Mouse (Mus musculus): ENCODE measurements at regions not wholly inside any gene's neighbourhood (a gene's known extent, or its start where the extent isn't known, plus 50 kb on each side); places are given as distances from the start of the nearest gene placed in this dataset.

DNA sequence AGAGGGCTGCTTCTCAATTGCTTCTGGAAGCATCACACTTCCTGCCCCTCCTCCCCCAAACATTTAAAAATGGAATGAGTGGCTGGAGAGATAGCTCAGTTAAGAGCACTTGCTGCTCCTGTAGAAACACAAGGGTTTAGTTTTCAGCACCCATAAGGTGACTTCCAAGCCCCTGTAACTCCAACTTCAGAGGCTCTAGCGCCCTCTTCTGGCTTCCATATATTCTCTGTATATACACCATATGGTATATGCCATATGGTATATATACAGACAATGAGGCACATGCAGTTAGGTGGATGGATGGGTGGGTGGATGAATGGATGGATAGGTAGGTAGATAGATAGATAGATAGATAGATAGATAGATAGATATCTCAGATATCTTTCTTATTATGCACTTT is 483.2 kb upstream of the Nox3 start:
- H3K4me1 ChIP-seq (ENCODE audit: control insufficient read depth, insufficient read depth, low read length) = peaks cover 5% of the 10 kb centered on the region; the same call in 1 of the 2 replicates
- 62% methylated on average over 1 of the region's 1 CpGs for WGBS (ENCODE audit: insufficient replicate concordance)
- H3K4me3 ChIP-seq (ENCODE audit: low read depth, low read length) = no peak overlapping the region
- no peak overlapping the region for H3K4me2 ChIP-seq
- H3K9ac ChIP-seq (ENCODE audit: low read depth, low read length) = no peak overlapping the region
- H3K36me3 ChIP-seq (ENCODE audit: control insufficient read depth, insufficient read depth, low read length) = no peaks in the 10 kb centered on the region
- ATAC-seq (replicated peaks; ENCODE audit: insufficient number of reproducible peaks, low FRiP score, low TSS enrichment) = no peak
- H3K9me3 ChIP-seq (replicated peaks; ENCODE audit: control insufficient read depth, low read length) = no peaks in the 10 kb centered on the region
- H3K27me3 ChIP-seq (ENCODE audit: control insufficient read depth, insufficient read depth, low read length) = no peaks in the 10 kb centered on the region
- H3K27ac ChIP-seq (ENCODE audit: low read depth, low read length) = no peak overlapping the region

DNA sequence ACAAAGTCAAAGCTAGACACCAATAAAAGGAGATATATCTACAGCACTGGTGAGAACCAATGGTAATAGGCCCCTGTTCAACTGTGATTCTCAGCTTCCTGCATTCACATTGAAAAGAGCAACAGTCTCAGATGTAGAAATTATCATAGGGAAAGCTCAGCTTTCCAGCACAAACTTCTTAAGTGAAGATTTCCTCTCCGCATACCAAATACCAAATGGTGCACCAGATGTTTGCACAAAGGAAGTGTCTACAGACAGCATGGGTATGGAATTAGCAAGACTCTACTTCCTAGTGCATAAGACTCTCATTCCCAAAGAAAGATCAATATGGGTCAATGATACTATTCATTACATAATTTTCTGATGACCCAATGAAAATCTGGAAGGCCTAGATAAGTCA is 486.0 kb upstream of the Nox3 start:
- H3K27me3 ChIP-seq (ENCODE audit: control insufficient read depth, insufficient read depth, low read length) = no peaks in the 10 kb centered on the region
- H3K9me3 ChIP-seq (replicated peaks; ENCODE audit: control insufficient read depth, low read length) = no peaks in the 10 kb centered on the region
- WGBS (ENCODE audit: insufficient replicate concordance) = 79% methylated on average over 1 of the region's 1 CpGs
- no peak overlapping the region for H3K27ac ChIP-seq (ENCODE audit: low read depth, low read length)
- no peak overlapping the region for H3K9ac ChIP-seq (ENCODE audit: low read depth, low read length)
- no peaks in the 10 kb centered on the region for H3K36me3 ChIP-seq (ENCODE audit: control insufficient read depth, insufficient read depth, low read length)
- no peak overlapping the region for H3K4me2 ChIP-seq
- H3K4me3 ChIP-seq (ENCODE audit: low read depth, low read length) = no peak overlapping the region
- no peaks in the 10 kb centered on the region for H3K4me1 ChIP-seq (ENCODE audit: control insufficient read depth, insufficient read depth, low read length)
- no peak for ATAC-seq (replicated peaks; ENCODE audit: insufficient number of reproducible peaks, low FRiP score, low TSS enrichment)

DNA sequence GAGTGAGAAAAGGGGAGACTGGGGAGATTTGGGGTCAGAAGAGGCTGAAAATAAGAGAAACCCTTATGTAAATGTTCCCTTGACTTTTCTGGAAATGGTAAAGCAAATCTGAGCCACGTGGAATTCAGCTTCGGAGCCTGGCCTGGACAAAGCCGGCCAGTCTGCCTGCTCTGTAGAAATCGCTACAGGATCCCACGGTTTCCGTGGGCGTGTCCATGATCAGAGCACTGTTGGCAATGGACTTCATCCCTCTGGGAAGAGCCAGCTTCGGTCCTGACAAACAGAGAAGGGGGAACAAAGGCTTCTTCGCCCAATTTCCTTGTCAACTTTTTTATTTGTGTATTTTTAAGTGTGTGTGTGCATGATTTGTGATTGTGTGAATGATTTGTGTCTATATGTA is 490.7 kb upstream of the Nox3 start:
- WGBS (ENCODE audit: insufficient replicate concordance) = 65% methylated on average over 9 of the region's 9 CpGs
- no peak overlapping the region for H3K4me2 ChIP-seq
- no peak overlapping the region for H3K4me3 ChIP-seq (ENCODE audit: low read depth, low read length)
- H3K9me3 ChIP-seq (replicated peaks; ENCODE audit: control insufficient read depth, low read length) = no peaks in the 10 kb centered on the region
- H3K4me1 ChIP-seq (ENCODE audit: control insufficient read depth, insufficient read depth, low read length) = no peaks in the 10 kb centered on the region
- H3K36me3 ChIP-seq (ENCODE audit: control insufficient read depth, insufficient read depth, low read length) = no peaks in the 10 kb centered on the region
- no peaks in the 10 kb centered on the region for H3K27me3 ChIP-seq (ENCODE audit: control insufficient read depth, insufficient read depth, low read length)
- no peak overlapping the region for H3K9ac ChIP-seq (ENCODE audit: low read depth, low read length)
- no peak for ATAC-seq (replicated peaks; ENCODE audit: insufficient number of reproducible peaks, low FRiP score, low TSS enrichment)
- no peak overlapping the region for H3K27ac ChIP-seq (ENCODE audit: low read depth, low read length)

DNA sequence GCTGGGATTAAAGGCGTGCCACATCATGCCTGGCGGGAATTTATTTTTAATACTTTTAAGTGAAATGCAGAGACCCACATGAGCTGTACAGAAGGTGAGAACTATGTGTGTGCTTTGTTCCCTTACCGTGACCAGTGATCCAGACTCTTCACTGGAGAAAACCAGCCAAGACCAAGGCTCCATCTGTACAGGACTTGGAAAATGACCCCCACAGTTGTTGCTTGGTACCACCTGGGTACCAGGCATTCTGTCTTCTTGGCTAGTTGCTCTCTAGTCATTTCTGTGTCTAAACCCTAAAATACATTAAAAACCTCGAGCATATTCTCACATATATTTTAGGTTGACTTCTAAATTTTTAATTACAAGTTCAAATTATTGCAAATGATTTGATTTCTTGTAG is 491.5 kb upstream of the Nox3 start:
- Histone ChIP-seq H3K9ac (ENCODE audit: low read depth, low read length) (no peak overlapping the region), H3K27me3 (ENCODE audit: control insufficient read depth, insufficient read depth, low read length) (no peaks in the 10 kb centered on the region), H3K9me3 (replicated peaks; ENCODE audit: control insufficient read depth, low read length) (no peaks in the 10 kb centered on the region), H3K4me2 (no peak overlapping the region), H3K4me1 (ENCODE audit: control insufficient read depth, insufficient read depth, low read length) (no peaks in the 10 kb centered on the region), H3K4me3 (ENCODE audit: low read depth, low read length) (no peak overlapping the region), H3K27ac (ENCODE audit: low read depth, low read length) (no peak overlapping the region), H3K36me3 (ENCODE audit: control insufficient read depth, insufficient read depth, low read length) (no peaks in the 10 kb centered on the region)
- no peak for ATAC-seq (replicated peaks; ENCODE audit: insufficient number of reproducible peaks, low FRiP score, low TSS enrichment)
- WGBS (ENCODE audit: insufficient replicate concordance) = 81% methylated on average over 4 of the region's 4 CpGs

DNA sequence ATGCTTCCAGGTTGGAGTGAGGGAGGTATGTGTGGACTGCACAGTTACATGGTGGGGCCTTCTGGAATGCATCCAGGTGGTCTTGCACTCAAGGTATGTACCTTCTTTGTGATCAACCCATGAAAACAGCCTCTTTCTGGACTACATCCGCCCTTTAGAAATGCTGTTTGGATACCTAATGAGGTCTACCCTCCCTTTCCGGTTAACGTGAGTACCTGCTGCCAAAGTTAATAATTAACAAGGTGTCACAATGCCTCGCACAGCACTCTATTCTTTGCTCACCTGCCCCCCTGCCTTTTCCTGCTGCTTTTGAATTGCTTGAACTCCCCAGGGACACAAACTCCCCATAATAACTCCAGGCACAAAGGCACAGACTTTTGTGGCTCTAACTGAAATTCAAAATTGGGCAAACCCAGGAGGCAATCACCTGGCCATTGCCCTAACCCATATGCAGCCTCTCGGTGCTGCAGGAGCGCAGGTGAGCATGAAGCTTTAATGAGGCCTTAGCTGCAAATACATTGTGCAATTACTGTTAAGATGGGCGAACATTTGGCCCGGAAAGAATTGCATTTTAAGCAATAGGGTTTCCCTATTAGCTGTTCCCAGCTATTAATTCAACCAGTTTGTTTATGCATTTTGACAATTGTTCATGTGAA is 500.9 kb upstream of the Nox3 start:
- WGBS (ENCODE audit: insufficient replicate concordance) = 71% methylated on average over 8 of the region's 8 CpGs
- no peak overlapping the region for H3K4me2 ChIP-seq
- no peak overlapping the region for H3K9ac ChIP-seq (ENCODE audit: low read depth, low read length)
- H3K4me1 ChIP-seq (ENCODE audit: control insufficient read depth, insufficient read depth, low read length) = no peaks in the 10 kb centered on the region
- no peaks in the 10 kb centered on the region for H3K9me3 ChIP-seq (replicated peaks; ENCODE audit: control insufficient read depth, low read length)
- no peak overlapping the region for H3K27ac ChIP-seq (ENCODE audit: low read depth, low read length)
- H3K4me3 ChIP-seq (ENCODE audit: low read depth, low read length) = no peak overlapping the region
- no peak for ATAC-seq (replicated peaks; ENCODE audit: insufficient number of reproducible peaks, low FRiP score, low TSS enrichment)
- H3K36me3 ChIP-seq (ENCODE audit: control insufficient read depth, insufficient read depth, low read length) = no peaks in the 10 kb centered on the region
- no peaks in the 10 kb centered on the region for H3K27me3 ChIP-seq (ENCODE audit: control insufficient read depth, insufficient read depth, low read length)

DNA sequence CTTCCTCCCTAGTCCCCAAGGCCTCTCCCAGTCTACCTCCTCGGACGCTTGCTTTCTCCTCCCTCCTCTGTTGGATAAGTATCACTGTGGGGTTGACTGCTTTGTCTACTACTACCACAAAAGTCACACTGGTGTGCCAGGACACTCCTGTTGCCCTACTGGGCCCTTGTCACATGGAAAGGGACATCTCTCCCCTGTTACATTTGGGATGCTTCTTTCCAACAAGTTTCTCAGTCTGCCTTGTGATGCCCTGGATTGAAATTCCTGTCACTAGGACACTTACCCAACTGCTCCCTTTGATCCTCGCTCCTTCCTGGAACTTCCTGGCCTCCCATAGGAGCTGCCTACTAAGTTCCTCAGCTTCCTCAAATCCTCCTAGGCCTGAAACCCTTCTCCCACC is 501.9 kb upstream of the Nox3 start:
- Histone ChIP-seq H3K9me3 (replicated peaks; ENCODE audit: control insufficient read depth, low read length) (no peaks in the 10 kb centered on the region), H3K9ac (ENCODE audit: low read depth, low read length) (no peak overlapping the region), H3K4me1 (ENCODE audit: control insufficient read depth, insufficient read depth, low read length) (no peaks in the 10 kb centered on the region), H3K4me3 (ENCODE audit: low read depth, low read length) (no peak overlapping the region), H3K27me3 (ENCODE audit: control insufficient read depth, insufficient read depth, low read length) (no peaks in the 10 kb centered on the region), H3K36me3 (ENCODE audit: control insufficient read depth, insufficient read depth, low read length) (no peaks in the 10 kb centered on the region), H3K27ac (ENCODE audit: low read depth, low read length) (no peak overlapping the region), H3K4me2 (no peak overlapping the region)
- ATAC-seq (replicated peaks; ENCODE audit: insufficient number of reproducible peaks, low FRiP score, low TSS enrichment) = no peak
- WGBS (ENCODE audit: insufficient replicate concordance) = 62% methylated on average over 3 of the region's 3 CpGs

DNA sequence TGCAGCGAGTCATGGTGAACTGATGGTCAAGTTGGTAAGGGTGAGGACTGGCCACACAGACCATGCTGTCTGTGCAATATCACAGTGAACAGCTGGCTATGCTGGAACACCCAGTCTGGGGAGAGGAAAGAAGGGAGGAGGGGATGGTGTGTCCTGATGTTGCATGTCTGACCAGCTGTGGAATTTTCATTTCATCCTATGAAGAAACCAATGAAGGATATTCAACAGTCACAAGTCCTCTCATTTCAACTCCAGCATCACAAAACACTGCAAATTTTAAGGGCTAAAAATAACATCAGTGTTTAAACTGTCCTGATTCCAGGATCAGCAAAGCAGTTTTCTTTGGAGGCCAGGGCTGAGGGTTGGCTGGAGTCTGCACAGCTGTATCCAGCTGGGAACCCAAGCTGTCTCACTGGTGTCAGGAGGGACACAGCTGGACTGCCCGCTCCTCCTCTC is 503.7 kb upstream of the Nox3 start:
- ATAC-seq (replicated peaks; ENCODE audit: insufficient number of reproducible peaks, low FRiP score, low TSS enrichment) = no peak
- H3K4me2 ChIP-seq = no peak overlapping the region
- H3K27me3 ChIP-seq (ENCODE audit: control insufficient read depth, insufficient read depth, low read length) = no peaks in the 10 kb centered on the region
- 80% methylated on average over 2 of the region's 2 CpGs for WGBS (ENCODE audit: insufficient replicate concordance)
- H3K9ac ChIP-seq (ENCODE audit: low read depth, low read length) = no peak overlapping the region
- no peak overlapping the region for H3K4me3 ChIP-seq (ENCODE audit: low read depth, low read length)
- no peaks in the 10 kb centered on the region for H3K36me3 ChIP-seq (ENCODE audit: control insufficient read depth, insufficient read depth, low read length)
- H3K4me1 ChIP-seq (ENCODE audit: control insufficient read depth, insufficient read depth, low read length) = no peaks in the 10 kb centered on the region
- no peaks in the 10 kb centered on the region for H3K9me3 ChIP-seq (replicated peaks; ENCODE audit: control insufficient read depth, low read length)
- H3K27ac ChIP-seq (ENCODE audit: low read depth, low read length) = no peak overlapping the region

DNA sequence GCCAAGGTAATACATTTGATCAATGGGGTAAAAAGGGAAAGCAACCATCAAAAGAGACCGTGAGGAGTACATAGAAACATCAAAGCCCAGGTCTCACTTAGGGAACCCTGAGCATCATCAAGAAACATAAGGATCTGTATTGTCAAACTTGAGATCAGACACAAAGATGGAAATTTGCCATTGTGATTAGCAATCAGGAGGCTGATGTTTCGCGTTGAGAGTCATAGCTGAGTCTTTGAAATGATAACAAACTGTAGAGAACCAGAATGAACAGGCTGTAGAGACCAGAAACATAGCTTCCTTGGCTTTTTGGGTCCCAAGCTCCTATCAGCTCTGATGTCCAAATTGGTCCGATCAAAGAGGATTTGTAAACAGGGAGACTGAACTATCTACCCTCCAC is 505.2 kb upstream of the Nox3 start:
- no peak for ATAC-seq (replicated peaks; ENCODE audit: insufficient number of reproducible peaks, low FRiP score, low TSS enrichment)
- no peaks in the 10 kb centered on the region for H3K9me3 ChIP-seq (replicated peaks; ENCODE audit: control insufficient read depth, low read length)
- no peaks in the 10 kb centered on the region for H3K27me3 ChIP-seq (ENCODE audit: control insufficient read depth, insufficient read depth, low read length)
- H3K4me2 ChIP-seq = no peak overlapping the region
- H3K4me3 ChIP-seq (ENCODE audit: low read depth, low read length) = no peak overlapping the region
- no peaks in the 10 kb centered on the region for H3K36me3 ChIP-seq (ENCODE audit: control insufficient read depth, insufficient read depth, low read length)
- H3K27ac ChIP-seq (ENCODE audit: low read depth, low read length) = no peak overlapping the region
- WGBS (ENCODE audit: insufficient replicate concordance) = 74% methylated on average over 4 of the region's 4 CpGs
- H3K9ac ChIP-seq (ENCODE audit: low read depth, low read length) = no peak overlapping the region
- no peaks in the 10 kb centered on the region for H3K4me1 ChIP-seq (ENCODE audit: control insufficient read depth, insufficient read depth, low read length)

DNA sequence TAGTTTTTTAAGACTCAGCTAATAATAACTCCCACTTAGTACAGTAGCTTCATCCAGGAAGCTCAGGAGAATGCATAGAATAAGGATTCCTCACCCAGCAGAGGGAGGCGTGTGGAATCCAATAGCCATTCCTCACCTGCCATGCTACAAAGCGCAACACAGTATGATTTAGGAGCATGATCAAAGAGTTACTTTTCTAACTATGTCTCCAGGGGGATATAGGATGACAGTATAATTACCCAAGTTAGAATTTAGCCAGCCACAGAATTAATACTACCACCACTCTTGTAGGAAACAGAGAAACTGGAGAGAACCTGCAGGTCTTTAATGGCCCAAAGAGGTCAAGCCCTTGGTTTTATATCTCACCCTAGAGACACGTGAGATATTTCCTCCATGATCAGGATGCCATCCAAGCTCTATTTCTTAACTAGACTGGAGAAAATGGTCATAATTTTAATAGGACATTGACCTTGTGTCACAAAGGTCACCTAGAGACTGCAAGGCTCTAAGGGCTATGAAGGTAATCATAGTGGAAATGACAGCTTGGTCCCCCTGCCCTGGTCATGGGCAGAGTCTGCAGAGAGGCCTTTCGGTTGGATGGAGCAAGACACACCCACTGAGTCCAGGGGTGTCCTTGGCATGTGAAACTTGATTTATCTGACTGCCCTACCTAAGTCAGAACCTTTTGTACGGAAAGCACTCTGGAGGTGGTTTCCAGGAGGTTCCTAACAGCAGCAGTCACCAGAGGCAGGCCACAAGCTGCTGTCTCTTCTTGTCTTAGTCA is 512.3 kb upstream of the Nox3 start:
- no peak overlapping the region for H3K4me2 ChIP-seq
- ATAC-seq (replicated peaks; ENCODE audit: insufficient number of reproducible peaks, low FRiP score, low TSS enrichment) = no peak
- H3K9ac ChIP-seq (ENCODE audit: low read depth, low read length) = no peak overlapping the region
- no peak overlapping the region for H3K27ac ChIP-seq (ENCODE audit: low read depth, low read length)
- H3K9me3 ChIP-seq (replicated peaks; ENCODE audit: control insufficient read depth, low read length) = no peaks in the 10 kb centered on the region
- 79% methylated on average over 5 of the region's 5 CpGs for WGBS (ENCODE audit: insufficient replicate concordance)
- no peaks in the 10 kb centered on the region for H3K4me1 ChIP-seq (ENCODE audit: control insufficient read depth, insufficient read depth, low read length)
- H3K36me3 ChIP-seq (ENCODE audit: control insufficient read depth, insufficient read depth, low read length) = no peaks in the 10 kb centered on the region
- H3K4me3 ChIP-seq (ENCODE audit: low read depth, low read length) = no peak overlapping the region
- no peaks in the 10 kb centered on the region for H3K27me3 ChIP-seq (ENCODE audit: control insufficient read depth, insufficient read depth, low read length)
